Mouse (Mus musculus): ENCODE measurements around the gene Tspan10.

Gene Tspan10

GRCm38 (mm10) chr11:120467736-120468092, 25.3 kb downstream of the Tspan10 start:
- ChIA-PET POLR2A (interaction anchor here (0.6 to 4.3 kb wide), 98 partner anchors 9 to 769 kb away, joined by 3 to 74 read pairs (median 4); partner anchors contain the start of genes Ccdc137 (in 4 of the 4), Mrpl12 (in 4 of the 4), Oxld1 (in 4 of the 4) and P4hb (in 3 of the 4)), CTCF (interaction anchor here (0.7 to 2.7 kb wide), 19 partner anchors 9 to 309 kb away, joined by 3 to 17 read pairs (median 6); partner anchors contain the start of genes Ccdc137 (in 3 of the 4), Oxld1 (in 3 of the 4) and Slc25a10 (in 1 of the 4))

GRCm38 (mm10) chr11:120472052-120472451, 29.6 kb downstream of the Tspan10 start:
- CTCF ChIA-PET, result interaction anchor here in 2 of 4 experiments (1.0 to 1.4 kb wide), 2 partner anchors 17 to 187 kb away, joined by 3 read pairs; no protein-coding TSS in a partner anchor
- POLR2A ChIA-PET, result interaction anchor here in 3 of 4 experiments (0.5 to 2.6 kb wide), 11 partner anchors 10 to 110 kb away, joined by 3 to 17 read pairs (median 4); partner anchors contain the start of genes P4hb (in 2 of the 3), Mrpl12 (in 1 of the 3) and Nploc4 (in 1 of the 3)

GRCm38 (mm10) chr11:120483448-120483934, 41.0 kb downstream of the Tspan10 start:
- CTCF ChIA-PET, result interaction anchor here in 3 of 4 experiments (0.7 to 1.3 kb wide), 5 partner anchors 24 to 230 kb away, joined by 3 to 4 read pairs (median 3); partner anchors contain the start of genes Ccdc137 (in 1 of the 3), Cenpx (in 1 of the 3), Lrrc45 (in 1 of the 3) and Oxld1 (in 1 of the 3)
- POLR2A ChIA-PET, result interaction anchor here (0.6 to 3.7 kb wide), 59 partner anchors 8 to 546 kb away, joined by 3 to 74 read pairs (median 4); partner anchors contain the start of genes Arl16 (in 3 of the 4), Ccdc137 (in 3 of the 4), Oxld1 (in 3 of the 4) and P4hb (in 3 of the 4)

- POLR2A ChIA-PET, result interaction anchor here (0.5 to 3.7 kb wide), 102 partner anchors 8 to 753 kb away, joined by 3 to 74 read pairs (median 4); partner anchors contain the start of genes Arl16 (in 4 of the 4), Ccdc137 (in 3 of the 4), Oxld1 (in 3 of the 4) and P4hb (in 3 of the 4)
- CTCF ChIA-PET, result interaction anchor here in 3 of 4 experiments (0.5 to 1.3 kb wide), 12 partner anchors 25 to 607 kb away, joined by 3 to 5 read pairs (median 3); partner anchors contain the start of genes Ccdc137 (in 1 of the 3), Cenpx (in 1 of the 3), Lrrc45 (in 1 of the 3) and Oxld1 (in 1 of the 3)
Observed at GRCm38 (mm10) chr11:120484265-120484981, 42.0 kb downstream of the Tspan10 start, which contains the start of gene Mrpl12. Mrpl12 (plus strand) TSS chr11:120484613.

GRCm38 (mm10) chr11:120485251-120485650, 42.8 kb downstream of the Tspan10 start:
- CTCF ChIA-PET, result interaction anchor here in 1 of 4 experiments (1.2 kb wide), 1 partner anchor 94 kb away, joined by 3 read pairs; no protein-coding TSS in a partner anchor

GRCm38 (mm10) chr11:120488516-120488915, 46.1 kb downstream of the Tspan10 start:
- ChIA-PET POLR2A (interaction anchor here in 3 of 4 experiments (0.7 to 9.3 kb wide), 42 partner anchors 9 to 233 kb away, joined by 3 to 152 read pairs (median 6); partner anchors contain the start of genes Arl16 (in 2 of the 3), Ccdc137 (in 2 of the 3), Oxld1 (in 2 of the 3) and P4hb (in 2 of the 3)), CTCF (interaction anchor here (0.6 to 3.4 kb wide), 22 partner anchors 9 to 337 kb away, joined by 3 to 25 read pairs (median 4); partner anchors contain the start of genes Arl16 (in 1 of the 4), Ccdc137 (in 1 of the 4), Oxld1 (in 1 of the 4) and P4hb (in 1 of the 4))

More at GRCm38 (mm10) chr11:120485251-120485650, 42.8 kb downstream of the Tspan10 start:
- POLR2A ChIA-PET, result interaction anchor here (0.5 to 3.7 kb wide), 32 partner anchors 8 to 1219 kb away, joined by 3 to 74 read pairs (median 6); partner anchors contain the start of genes Arl16 (in 4 of the 4), P4hb (in 3 of the 4), Ccdc137 (in 1 of the 4) and Cenpx (in 1 of the 4)

GRCm38 (mm10) chr11:120489054-120489761, 46.8 kb downstream of the Tspan10 start:
- POLR2A ChIA-PET, result interaction anchor here (0.5 to 9.3 kb wide), 87 partner anchors 9 to 559 kb away, joined by 3 to 152 read pairs (median 4); partner anchors contain the start of genes Arl16 (in 3 of the 4), Ccdc137 (in 2 of the 4), Cenpx (in 2 of the 4) and Gcgr (in 2 of the 4)
- CTCF ChIA-PET, result interaction anchor here (0.6 to 3.4 kb wide), 66 partner anchors 10 to 580 kb away, joined by 3 to 25 read pairs (median 4); partner anchors contain the start of genes Arl16 (in 4 of the 4), Rac3 (in 2 of the 4), Ccdc137 (in 1 of the 4) and Gcgr (in 1 of the 4)

GRCm38 (mm10) chr11:120490291-120491046, 48.0 kb downstream of the Tspan10 start:
- ChIA-PET CTCF (interaction anchor here (0.6 to 3.4 kb wide), 25 partner anchors 12 to 551 kb away, joined by 3 to 19 read pairs (median 4); partner anchors contain the start of genes Arl16 (in 2 of the 4), Ccdc137 (in 1 of the 4), Gcgr (in 1 of the 4) and Oxld1 (in 1 of the 4)), POLR2A (interaction anchor here (0.8 to 9.3 kb wide), 59 partner anchors 7 to 557 kb away, joined by 3 to 152 read pairs (median 5); partner anchors contain the start of genes Arl16 (in 2 of the 4), Ccdc137 (in 2 of the 4), Cenpx (in 2 of the 4) and Gcgr (in 2 of the 4))

- CTCF ChIA-PET, result interaction anchor here (0.6 to 1.9 kb wide), 19 partner anchors 14 to 285 kb away, joined by 3 to 7 read pairs (median 3); partner anchors contain the start of genes Arl16 (in 1 of the 4) and Gcgr (in 1 of the 4)
- POLR2A ChIA-PET, result interaction anchor here (0.5 to 9.3 kb wide), 94 partner anchors 7 to 655 kb away, joined by 3 to 152 read pairs (median 4); partner anchors contain the start of genes Arl16 (in 4 of the 4), P4hb (in 3 of the 4), Mafg (in 2 of the 4) and Mrpl12 (in 2 of the 4)
Observed at GRCm38 (mm10) chr11:120491317-120492023, 49.0 kb downstream of the Tspan10 start, which contains the start of gene Slc25a10. Slc25a10 (plus strand) TSS chr11:120491840.

GRCm38 (mm10) chr11:120492024-120492877, 49.8 kb downstream of the Tspan10 start:
- POLR2A ChIA-PET, result interaction anchor here (0.5 to 9.3 kb wide), 110 partner anchors 8 to 654 kb away, joined by 3 to 152 read pairs (median 4); partner anchors contain the start of genes Arl16 (in 4 of the 4), Mrpl12 (in 3 of the 4), P4hb (in 3 of the 4) and Mafg (in 2 of the 4)
- CTCF ChIA-PET, result interaction anchor here (0.6 to 1.9 kb wide), 24 partner anchors 15 to 284 kb away, joined by 3 to 7 read pairs (median 3); partner anchors contain the start of genes Arl16 (in 2 of the 4) and Gcgr (in 1 of the 4)

GRCm38 (mm10) chr11:120492878-120493203, 50.4 kb downstream of the Tspan10 start:
- CTCF ChIA-PET, result interaction anchor here (0.7 to 1.9 kb wide), 12 partner anchors 16 to 284 kb away, joined by 3 to 7 read pairs (median 3); partner anchors contain the start of gene Arl16 (in 1 of the 4)
- POLR2A ChIA-PET, result interaction anchor here (0.6 to 9.3 kb wide), 61 partner anchors 8 to 653 kb away, joined by 3 to 152 read pairs (median 4); partner anchors contain the start of genes Arl16 (in 4 of the 4), Mrpl12 (in 3 of the 4), P4hb (in 3 of the 4) and Ccdc137 (in 2 of the 4)

GRCm38 (mm10) chr11:120493351-120493750, 50.9 kb downstream of the Tspan10 start:
- POLR2A ChIA-PET, result interaction anchor here (0.6 to 9.3 kb wide), 42 partner anchors 9 to 813 kb away, joined by 3 to 152 read pairs (median 4); partner anchors contain the start of genes Ccdc137 (in 3 of the 4), Mrpl12 (in 3 of the 4), Oxld1 (in 3 of the 4) and P4hb (in 3 of the 4)

GRCm38 (mm10) chr11:120493911-120494310, 51.5 kb downstream of the Tspan10 start:
- CTCF ChIA-PET, result interaction anchor here in 2 of 4 experiments (0.9 to 1.1 kb wide), 3 partner anchors 27 to 86 kb away, joined by 3 read pairs; partner anchors contain the start of gene Arl16 (in 1 of the 2)
- POLR2A ChIA-PET, result interaction anchor here in 2 of 4 experiments (0.7 to 9.3 kb wide), 9 partner anchors 9 to 812 kb away, joined by 3 to 152 read pairs (median 6); partner anchors contain the start of genes Ccdc137 (in 2 of the 2), Oxld1 (in 2 of the 2), Mrpl12 (in 1 of the 2) and P4hb (in 1 of the 2)

More at GRCm38 (mm10) chr11:120493351-120493750, 50.9 kb downstream of the Tspan10 start:
- CTCF ChIA-PET, result interaction anchor here (0.7 to 1.7 kb wide), 10 partner anchors 16 to 283 kb away, joined by 3 to 5 read pairs (median 3); partner anchors contain the start of gene Arl16 (in 1 of the 4)
